Mouse (Mus musculus) cerebellum, adult 18-20 months (tissue): Measurements from ENCODE around the gene Tubg2.

Source experiments
- DNase-seq, 2 experiments: peaks; one replicate each; pipeline ENCODE4 v3.0.0; 2021

Tubg2 gene

GRCm38 (mm10) chr11:101196175-101196574 is 40.5 kb downstream of the Tubg2 start:
- no peak for DNase-seq

GRCm38 (mm10) chr11:101199555-101199954 is 43.8 kb downstream of the Tubg2 start:
- DNase-seq = no peak

- DNase-seq = peak; percentile 76 to 85
Measured at GRCm38 (mm10) chr11:101200986-101201385, 45.3 kb downstream of the Tubg2 start.
